Comparison of ENCODE assay signal across 18 mouse cellular contexts in the genomic region with DNA sequence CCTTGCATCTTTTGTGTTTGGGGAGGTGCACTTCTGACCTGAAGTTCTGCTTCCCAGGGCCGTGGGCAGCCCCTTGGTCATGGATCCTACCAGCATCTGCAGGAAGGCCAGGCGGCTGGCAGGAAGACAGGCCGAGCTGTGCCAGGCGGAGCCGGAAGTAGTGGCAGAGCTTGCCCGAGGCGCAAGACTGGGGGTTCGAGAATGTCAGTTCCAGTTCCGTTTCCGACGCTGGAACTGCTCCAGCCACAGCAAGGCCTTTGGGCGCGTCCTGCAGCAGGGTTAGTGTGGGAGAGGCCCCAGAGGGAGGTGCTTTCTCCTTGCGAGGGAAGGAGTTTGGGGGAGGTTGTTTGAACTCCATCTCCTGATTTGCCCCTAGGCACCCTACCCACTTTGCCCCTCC. TPM values are rescaled to one million over a fixed set of nuclear protein-coding genes. Genes with fewer than 3 reads are reported as not detected.
DNase-seq lines count a peak whose midpoint lies in the region; ATAC-seq and TF ChIP-seq lines count a peak whose summit lies in the region.
"Had no signal": no experiment of that assay in that cellular context is flagged by ENCODE, and none has a peak within 500 bp of the region (broad histone marks: within the 10 kb centered on the region; RNA-seq: fewer than 3 reads in every experiment).

No protein-coding gene starts in this region.

- no peak overlapping the region for H3K27ac ChIP-seq in lung, embryonic 15.5 days
- H3K27ac ChIP-seq in bone marrow macrophage, adult 2 months (ENCODE audit: insufficient read depth, low read depth, low read length) = peak overlapping the region; percentile 47

- TF ChIP-seq POLR2A in lung, adult 2 months (IDR thresholded peaks at IDR 0.05; ENCODE audit: borderline replicate concordance, extremely low read depth, low read depth, low read length) = no peak
- TF ChIP-seq POLR2A in bone marrow macrophage, adult 2 months (IDR thresholded peaks at IDR 0.05; ENCODE audit: borderline replicate concordance, low read depth, low read length) = no peak

- no peak overlapping the region for H3K4me3 ChIP-seq in lung, embryonic 15.5 days
- no peak overlapping the region for H3K4me3 ChIP-seq in lung, adult 2 months (replicated peaks; ENCODE audit: extremely low read depth, low read depth, low read length)
- H3K4me3 ChIP-seq in E14TG2a.4 (replicated peaks; ENCODE audit: low read length) = peak overlapping the region; percentile 67
- H3K4me3 ChIP-seq in bone marrow macrophage, adult 2 months (ENCODE audit: insufficient read depth, low read length) = peak overlapping the region; percentile 40

- H3K36me3 ChIP-seq in lung, embryonic 15.5 days = no peaks in the 10 kb centered on the region
- no peaks in the 10 kb centered on the region for H3K36me3 ChIP-seq in E14TG2a.4 (ENCODE audit: insufficient read depth, low read length)

- WGBS in lung, embryonic 15.5 days = 14% methylated on average over 14 of the region's 14 CpGs
- WGBS in lung, adult 2 months = 15% methylated on average over 14 of the region's 14 CpGs

- no peak for TF ChIP-seq CTCF in lung, adult 2 months (IDR thresholded peaks at IDR 0.05; ENCODE audit: insufficient read depth, low read length)
- TF ChIP-seq CTCF in E14TG2a.4 (conservative IDR thresholded peaks at IDR 0.05; ENCODE audit: low read length) = no peak
- TF ChIP-seq CTCF in bone marrow macrophage, adult 2 months (IDR thresholded peaks at IDR 0.05; ENCODE audit: low read depth, low read length) = no peak

- ATAC-seq in lung, embryonic 15.5 days (ENCODE audit: borderline replicate concordance, extremely low read depth, low FRiP score, low TSS enrichment) = no peak
- peak; percentile 62 for ATAC-seq in megakaryocyte progenitor cell, adult 5-6 weeks (replicated peaks; ENCODE audit: poor library complexity)
- ATAC-seq: hindbrain, embryonic 16.5 days had no signal

- peaks cover 84% of the 10 kb centered on the region for H3K27me3 ChIP-seq in lung, embryonic 15.5 days
- peaks cover 72% of the 10 kb centered on the region for H3K27me3 ChIP-seq in E14TG2a.4 (ENCODE audit: insufficient read depth, low read length)

- no peak for DNase-seq in lung, adult 2 months
- DNase-seq in frontal cortex, adult 2 months (ENCODE audit: extremely low spot score in 1 of 2, low spot score in 1 of 2) = no peak
- DNase-seq in gastrocnemius, postnatal 36 days = no peak
- DNase-seq: adrenal gland, postnatal 25 days; cerebellum, postnatal 36 days; heart, postnatal 10 days; kidney, adult 18-20 months; kidney, postnatal 25 days; layer of hippocampus, adult 9-11 months had no signal

- H3K4me1 ChIP-seq in lung, embryonic 15.5 days = peaks cover 15% of the 10 kb centered on the region; the same call in 1 of the 2 replicates
- peaks cover 7% of the 10 kb centered on the region; the same call in 1 of the 2 replicates for H3K4me1 ChIP-seq in lung, adult 2 months (ENCODE audit: control insufficient read depth, insufficient read depth, low read length)
- peaks cover 68% of the 10 kb centered on the region for H3K4me1 ChIP-seq in E14TG2a.4 (replicated peaks; ENCODE audit: low read depth, low read length)
- peaks cover 27% of the 10 kb centered on the region for H3K4me1 ChIP-seq in bone marrow macrophage, adult 2 months (ENCODE audit: control insufficient read depth, insufficient read depth, low read length)

- intact Hi-C loops in gastrocnemius, postnatal 36 days (cut with DNase I) = no loop called here

- no peak overlapping the region for H3K9ac ChIP-seq in lung, embryonic 15.5 days

- H3K4me2 ChIP-seq in lung, embryonic 15.5 days = 0 out of 2 replicates have a peak overlapping the region, but pooled peaks have one; percentile 10

- no peaks in the 10 kb centered on the region; the same call in 1 of the 2 replicates for H3K9me3 ChIP-seq in lung, embryonic 15.5 days
- H3K9me3 ChIP-seq in E14TG2a.4 (ENCODE audit: low read length) = no peaks in the 10 kb centered on the region

RNA-seq across cellular contexts. Expression of a gene that starts 9.3 kb away (rescaled TPM):
- polyA plus RNA-seq in lung, embryonic 15.5 days (2015; fragmentation: Nextera tagmentation; extraction: Ambion mirVana) = 0.20 and 0.25 TPM in 2 replicates
- 0.08 and 2.6 TPM in 2 replicates for polyA plus RNA-seq in lung, adult 2 months (2012; rRNA removed)
- polyA plus RNA-seq in bone marrow macrophage, adult 2 months (2012; ENCODE audit: insufficient read depth, insufficient read length, missing spikeins) = not detected in 2 replicates
- total RNA-seq in megakaryocyte progenitor cell, adult 5-6 weeks (2015) = not detected in 2 replicates
- not detected in 2 replicates for total RNA-seq in megakaryocyte progenitor cell, adult 5-6 weeks (2017)
- polyA plus RNA-seq in frontal cortex, adult 2 months (2012; rRNA removed) = 6.0 and 7.2 TPM in 2 replicates
- total RNA-seq in gastrocnemius, postnatal 36 days (2021) = not detected
- total RNA-seq: heart, adult 18-20 months; heart, postnatal 10 days; liver, adult 2 months; neutrophil, adult 5-6 weeks had no signal
- polyA plus RNA-seq: liver, adult 2 months had no signal

RNA-seq across cellular contexts. Expression of a gene that starts 10.4 kb away (rescaled TPM):
- polyA plus RNA-seq in lung, embryonic 15.5 days (2015; fragmentation: Nextera tagmentation; extraction: Ambion mirVana) = 1.2 TPM in 2 replicates
- 0.55 and 0.65 TPM in 2 replicates for polyA plus RNA-seq in lung, adult 2 months (2012; rRNA removed)
- polyA plus RNA-seq in bone marrow macrophage, adult 2 months (2012; ENCODE audit: insufficient read depth, insufficient read length, missing spikeins) = 0.62 and 1.0 TPM in 2 replicates
- total RNA-seq in megakaryocyte progenitor cell, adult 5-6 weeks (2015) = 0.07 and 0.17 TPM in 2 replicates
- 0.74 TPM in 1 of 2 replicates, not detected in the other for total RNA-seq in megakaryocyte progenitor cell, adult 5-6 weeks (2017)
- polyA plus RNA-seq in frontal cortex, adult 2 months (2012; rRNA removed) = 7.9 and 8.9 TPM in 2 replicates
- under 1 TPM; 0.20 to 0.32 TPM for total RNA-seq in gastrocnemius, postnatal 36 days (2021)
- total RNA-seq: liver, adult 2 months; neutrophil, adult 5-6 weeks had no signal

RNA-seq across cellular contexts. Expression of a gene that starts 33.0 kb away (rescaled TPM):
- polyA plus RNA-seq in lung, embryonic 15.5 days (2015; fragmentation: Nextera tagmentation; extraction: Ambion mirVana) = 0.34 and 0.57 TPM in 2 replicates
- 5.9 and 11.4 TPM in 2 replicates for polyA plus RNA-seq in lung, adult 2 months (2012; rRNA removed)
- polyA plus RNA-seq in bone marrow macrophage, adult 2 months (2012; ENCODE audit: insufficient read depth, insufficient read length, missing spikeins) = not detected in 2 replicates
- not detected in 2 replicates for total RNA-seq in megakaryocyte progenitor cell, adult 5-6 weeks (2015)
- not detected in 2 replicates for total RNA-seq in megakaryocyte progenitor cell, adult 5-6 weeks (2017)
- 0.76 and 0.88 TPM in 2 replicates for polyA plus RNA-seq in frontal cortex, adult 2 months (2012; rRNA removed)
- 10 to 100 TPM; 63.9 to 90.3 TPM for total RNA-seq in gastrocnemius, postnatal 36 days (2021)
- total RNA-seq: adrenal gland, postnatal 25 days; left cerebral cortex, postnatal 25 days had no signal
- polyA plus RNA-seq: liver, adult 2 months had no signal

Comparison
In these comparisons a context has a peak if more than half of its experiments do, and no peak if none do; other contexts are left out.
1. H3K4me3 ChIP-seq: peak in E14TG2a.4 (single experiment) and bone marrow macrophage, adult 2 months (single experiment); none in lung, embryonic 15.5 days (single experiment) and lung, adult 2 months (single experiment).